Mouse (Mus musculus): ENCODE measurements at regions not wholly inside any gene's neighbourhood (a gene's known extent, or its start where the extent isn't known, plus 50 kb on each side); places are given as distances from the start of the nearest gene placed in this dataset.
"Not testable (repeated sequence)": the region's sequence is repeated elsewhere in the genome, so short reads cannot be mapped to it uniquely, and the experiment has no call there.

- intact Hi-C loops (cut with DNase I); DNase-seq (ENCODE audit: low spot score in 2 of 2): not testable (repeated sequence)
Measured at GRCm38 (mm10) chr10:130594046-130594734, 97.0 kb upstream of the Vmn2r87 start.

GRCm38 (mm10) chr10:130566426-130566825, 69.2 kb upstream of the Vmn2r87 start:
- intact Hi-C loops (cut with DNase I); DNase-seq (ENCODE audit: low spot score in 2 of 2): not testable (repeated sequence)

- DNase-seq (ENCODE audit: low spot score in 2 of 2) = peak in 1 of 2 experiments; percentile 65
- intact Hi-C loops (cut with DNase I) = no loop called here
Measured at GRCm38 (mm10) chr10:130548570-130548969, 51.4 kb upstream of the Vmn2r87 start.

Small RNA genes in the stretch of these regions (microRNA-seq; reads per million reads assigned to microRNA genes)
- 0 reads per million in 2 experiments for gene Gm26445

Data from left cerebral cortex, postnatal 25 days (tissue).